10 mouse cellular contexts compared by ENCODE assay signal in the genomic region with DNA sequence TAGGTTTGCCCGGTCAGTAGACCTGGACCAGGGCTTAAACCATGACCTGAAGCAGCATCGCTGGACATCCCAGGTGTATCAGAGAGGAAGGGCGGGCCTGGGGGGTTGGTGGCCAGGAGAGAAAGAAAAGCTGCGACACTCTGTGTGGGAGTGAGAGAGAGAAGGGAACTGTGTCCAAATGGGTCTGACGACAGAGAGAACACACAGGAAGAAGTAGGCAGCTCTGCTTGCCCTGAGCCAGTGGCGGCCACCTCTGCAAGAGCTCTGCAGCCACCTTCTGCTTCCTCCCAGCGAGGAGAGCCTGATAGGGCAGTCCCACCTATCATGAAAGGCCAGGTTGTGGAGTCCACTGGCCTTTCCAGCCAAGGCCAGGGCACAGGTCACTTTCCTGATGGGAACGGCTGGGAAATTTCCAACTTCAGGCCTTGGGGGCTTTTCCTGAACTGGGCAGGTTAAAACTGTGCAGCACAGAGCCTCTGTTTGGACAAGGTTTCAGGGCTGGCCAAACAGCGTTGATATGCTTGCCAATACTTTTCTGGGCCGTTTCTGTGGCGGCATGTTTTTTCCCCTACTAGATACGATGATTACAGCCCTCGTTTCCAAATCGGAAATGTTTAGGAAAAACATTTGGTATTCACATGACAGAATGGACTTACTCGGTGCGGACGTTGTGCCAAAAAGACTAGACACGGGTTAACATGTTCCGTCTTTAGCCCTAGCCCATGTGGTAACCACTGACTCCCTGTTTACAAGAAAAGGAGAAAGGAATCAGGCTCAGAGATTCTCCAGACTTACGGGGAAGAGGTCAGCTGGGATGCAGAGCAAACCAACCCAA. TPM values are rescaled to one million over a fixed set of nuclear protein-coding genes. Genes with fewer than 3 reads are reported as not detected.
DNase-seq lines count a peak whose midpoint lies in the region; ATAC-seq lines count a peak whose summit lies in the region.
"Had no signal": no experiment of that assay in that cellular context is flagged by ENCODE, and none has a peak within 500 bp of the region (broad histone marks: within the 10 kb centered on the region; RNA-seq: fewer than 3 reads in every experiment).

No protein-coding gene starts in this region.

- no peak overlapping the region for H3K4me3 ChIP-seq in hindbrain, embryonic 15.5 days
- H3K4me3 ChIP-seq: erythroblast, embryonic 14.5 days; neural tube, embryonic 12.5 days had no signal

- H3K27me3 ChIP-seq in hindbrain, embryonic 15.5 days: no peaks in the 10 kb centered on the region

- 76% methylated on average over 20 of the region's 20 CpGs for WGBS in hindbrain, embryonic 15.5 days

- no peak for ATAC-seq in hindbrain, embryonic 15.5 days (ENCODE audit: low FRiP score, low read depth)

- no peak overlapping the region for H3K27ac ChIP-seq in hindbrain, embryonic 15.5 days (replicated peaks)
- H3K27ac ChIP-seq: neural tube, embryonic 12.5 days had no signal

- no peaks in the 10 kb centered on the region for H3K9me3 ChIP-seq in hindbrain, embryonic 15.5 days
- H3K9me3 ChIP-seq: neural tube, embryonic 12.5 days had no signal

- DNase-seq in adrenal gland, adult 2 months: peak; percentile 15
- DNase-seq in adrenal gland, postnatal 14 days: no peak
- DNase-seq in right cerebral cortex, postnatal 25 days: peak; percentile 65
- DNase-seq in right cerebral cortex, postnatal 10 days (ENCODE audit: low spot score in 2 of 2): no peak
- peak; percentile 59 for DNase-seq in lung, postnatal 10 days
- DNase-seq in urinary bladder, postnatal 14 days (ENCODE audit: low spot score): no peak
- no peak for DNase-seq in kidney, postnatal 14 days

- peaks cover 20% of the 10 kb centered on the region for H3K4me1 ChIP-seq in hindbrain, embryonic 15.5 days (replicated peaks)
- H3K4me1 ChIP-seq: neural tube, embryonic 12.5 days had no signal

- H3K36me3 ChIP-seq in hindbrain, embryonic 15.5 days: no peaks in the 10 kb centered on the region
- H3K36me3 ChIP-seq: neural tube, embryonic 12.5 days had no signal

- no peak overlapping the region for H3K9ac ChIP-seq in hindbrain, embryonic 15.5 days
- H3K9ac ChIP-seq: neural tube, embryonic 12.5 days had no signal

- peak overlapping the region; percentile 36 for H3K4me2 ChIP-seq in hindbrain, embryonic 15.5 days

RNA-seq across cellular contexts. Expression of a gene that starts 35.4 kb away (rescaled TPM):
- 10 to 100 TPM in 1 of 2 experiments, 1 to 10 TPM in 1; 9.7 to 18.3 TPM for total RNA-seq in adrenal gland, adult 2 months (2021)
- polyA plus RNA-seq in adrenal gland, adult 2 months (2012; rRNA removed): 3.6 and 4.6 TPM in 2 replicates
- 12.4 and 13.3 TPM in 2 replicates for total RNA-seq in adrenal gland, postnatal 14 days (2021)
- polyA plus RNA-seq in hindbrain, embryonic 15.5 days (2015; fragmentation: Nextera tagmentation; extraction: Ambion mirVana): 1.5 and 1.7 TPM in 2 replicates
- polyA plus RNA-seq: erythroblast, embryonic 14.5 days had no signal

Comparison
In these comparisons a context has a peak if more than half of its experiments do, and no peak if none do; other contexts are left out.
1. DNase-seq: peak in adrenal gland, adult 2 months (single experiment), right cerebral cortex, postnatal 25 days (single experiment) and lung, postnatal 10 days (single experiment); none in adrenal gland, postnatal 14 days (single experiment), right cerebral cortex, postnatal 10 days (0 of 2), urinary bladder, postnatal 14 days (single experiment) and kidney, postnatal 14 days (single experiment).